Mouse (Mus musculus): Measurements from ENCODE around the gene Col4a3bp. TPM values are rescaled to one million over a fixed set of nuclear protein-coding genes. Genes with fewer than 3 reads are reported as not detected.

The Col4a3bp gene
- polyA plus RNA-seq, 1 experiment: 10.5 TPM

GRCm38 (mm10) chr13:96541381-96541780 is 1.0 kb upstream of the Col4a3bp start:
- DNase-seq (ENCODE audit: low read depth): no peak

GRCm38 (mm10) chr13:96542901-96543891 is 778 bp downstream of the Col4a3bp start:
- DNase-seq (ENCODE audit: low read depth): no peak

GRCm38 (mm10) chr13:96544506-96544905 is 2.1 kb downstream of the Col4a3bp start:
- no peak for DNase-seq (ENCODE audit: low read depth)

- DNase-seq (ENCODE audit: low read depth): no peak
Measured at GRCm38 (mm10) chr13:96547250-96547649, 4.8 kb downstream of the Col4a3bp start.

- DNase-seq (ENCODE audit: low read depth): no peak
Measured at GRCm38 (mm10) chr13:96547941-96548340, 5.5 kb downstream of the Col4a3bp start.

- DNase-seq (ENCODE audit: low read depth): no peak
Measured at GRCm38 (mm10) chr13:96555099-96555498, 12.7 kb downstream of the Col4a3bp start.

- DNase-seq (ENCODE audit: low read depth): no peak
Measured at GRCm38 (mm10) chr13:96567977-96568376, 25.6 kb downstream of the Col4a3bp start.

- no peak for DNase-seq (ENCODE audit: low read depth)
Measured at GRCm38 (mm10) chr13:96570313-96571015, 28.0 kb downstream of the Col4a3bp start.

GRCm38 (mm10) chr13:96571016-96571361 is 28.6 kb downstream of the Col4a3bp start:
- DNase-seq (ENCODE audit: low read depth): no peak

GRCm38 (mm10) chr13:96574170-96574569 is 31.8 kb downstream of the Col4a3bp start:
- DNase-seq (ENCODE audit: low read depth): peak; percentile 78

GRCm38 (mm10) chr13:96579104-96579503 is 36.7 kb downstream of the Col4a3bp start:
- DNase-seq (ENCODE audit: low read depth): no peak

GRCm38 (mm10) chr13:96579979-96580378 is 37.6 kb downstream of the Col4a3bp start:
- DNase-seq (ENCODE audit: low read depth): no peak

GRCm38 (mm10) chr13:96584201-96584600 is 41.8 kb downstream of the Col4a3bp start:
- DNase-seq (ENCODE audit: low read depth): no peak

GRCm38 (mm10) chr13:96586540-96586939 is 44.1 kb downstream of the Col4a3bp start:
- no peak for DNase-seq (ENCODE audit: low read depth)

GRCm38 (mm10) chr13:96588642-96589041 is 46.2 kb downstream of the Col4a3bp start:
- no peak for DNase-seq (ENCODE audit: low read depth)

GRCm38 (mm10) chr13:96593621-96594020 is 51.2 kb downstream of the Col4a3bp start:
- no peak for DNase-seq (ENCODE audit: low read depth)

GRCm38 (mm10) chr13:96594070-96594469 is 51.7 kb downstream of the Col4a3bp start:
- DNase-seq (ENCODE audit: low read depth): no peak

- DNase-seq (ENCODE audit: low read depth): no peak
Measured at GRCm38 (mm10) chr13:96599182-96599581, 56.8 kb downstream of the Col4a3bp start.

GRCm38 (mm10) chr13:96604242-96604641 is 61.8 kb downstream of the Col4a3bp start:
- DNase-seq (ENCODE audit: low read depth): no peak

GRCm38 (mm10) chr13:96614615-96615014 is 72.2 kb downstream of the Col4a3bp start:
- no peak for DNase-seq (ENCODE audit: low read depth)

GRCm38 (mm10) chr13:96620891-96621290 is 78.5 kb downstream of the Col4a3bp start:
- DNase-seq (ENCODE audit: low read depth): no peak

GRCm38 (mm10) chr13:96630396-96630795 is 88.0 kb downstream of the Col4a3bp start:
- no peak for DNase-seq (ENCODE audit: low read depth)

- no peak for DNase-seq (ENCODE audit: low read depth)
Measured at GRCm38 (mm10) chr13:96644168-96644567, 101.8 kb downstream of the Col4a3bp start.
